ENCODE assay signal across 16 mouse cellular contexts in genomic region chr16:75287150-75287549, GRCm38 (mm10).
"Had no signal": no experiment of that assay in that cellular context is flagged by ENCODE, and none has a peak within 500 bp of the region (broad histone marks: within the 10 kb centered on the region; RNA-seq: fewer than 3 reads in every experiment).

No protein-coding gene starts in this region.

- H3K4me3 ChIP-seq: neural tube, embryonic 13.5 days; neural tube, embryonic 15.5 days; stomach, embryonic 15.5 days had no signal

- H3K9ac ChIP-seq: neural tube, embryonic 13.5 days; neural tube, embryonic 15.5 days; stomach, embryonic 15.5 days had no signal

- H3K9me3 ChIP-seq: neural tube, embryonic 13.5 days; neural tube, embryonic 15.5 days; stomach, embryonic 15.5 days had no signal

- DNase-seq: retina, postnatal 1 day; right cerebral cortex, adult 18-20 months; right cerebral cortex, postnatal 14 days; right cerebral cortex, postnatal 25 days; right cerebral cortex, postnatal 4 days; spleen, adult 18-20 months; thymus, adult 18-20 months; thymus, adult 2 months; thymus, postnatal 14 days; thymus, postnatal 25 days; thymus, postnatal 36 days; thymus, postnatal 4 days had no signal

- H3K4me1 ChIP-seq: neural tube, embryonic 13.5 days; neural tube, embryonic 15.5 days; stomach, embryonic 15.5 days had no signal

- H3K4me2 ChIP-seq: neural tube, embryonic 13.5 days; neural tube, embryonic 15.5 days; stomach, embryonic 15.5 days had no signal

- H3K27me3 ChIP-seq: neural tube, embryonic 13.5 days; neural tube, embryonic 15.5 days; stomach, embryonic 15.5 days had no signal

- H3K27ac ChIP-seq: neural tube, embryonic 13.5 days; neural tube, embryonic 15.5 days; stomach, embryonic 15.5 days; stomach, postnatal 0 days had no signal

- H3K36me3 ChIP-seq: neural tube, embryonic 13.5 days; neural tube, embryonic 15.5 days; stomach, embryonic 15.5 days had no signal
